Mouse (Mus musculus) ES-Bruce4 (cell line): Measurements from ENCODE around the gene Dcaf5.

ENCODE experiments used
- CTCF ChIP-seq: IDR thresholded peaks from one replicate; pipeline ENCODE4 v1.8.1; 2011; ENCODE audit warnings: low read depth, low read length
- POLR2A ChIP-seq: IDR thresholded peaks from one replicate; pipeline ENCODE4 v1.8.1; 2011; ENCODE audit warnings: low read length; ENCODE audit not compliant: insufficient read depth

DNA sequence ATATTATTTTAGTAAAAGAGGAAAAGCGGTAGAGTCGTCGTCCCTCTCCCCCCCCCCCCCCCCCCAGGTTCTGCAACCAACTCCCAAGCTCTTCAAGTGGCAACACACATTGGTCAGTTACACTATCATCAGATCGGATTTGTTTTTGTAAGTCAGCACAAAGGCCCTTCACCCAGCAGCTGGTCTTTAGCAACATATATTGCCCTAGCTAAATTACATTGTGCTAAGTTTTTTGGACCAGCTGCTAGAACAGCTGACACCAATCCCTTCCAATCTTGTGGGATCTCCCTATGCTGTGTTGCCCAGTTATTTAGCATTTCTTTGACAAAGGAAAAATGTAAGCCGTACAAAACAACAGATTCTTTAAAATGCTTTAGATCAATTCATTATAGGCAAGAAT is 21.6 kb upstream of the Dcaf5 start:
- TF ChIP-seq POLR2A: no peak
- TF ChIP-seq CTCF: no peak
